Mouse (Mus musculus) neural tube, embryonic 14.5 days (tissue): Measurements from ENCODE around the gene Evi5. TPM values are rescaled to one million over a fixed set of nuclear protein-coding genes. Genes with fewer than 3 reads are reported as not detected.

Source experiments
- ATAC-seq: fragments of 200-750 bp; cut with Nextera tagmentation; 2 replicates; pipeline ENCODE4 v1.8.0; 2017; ENCODE audit warnings: low read depth, mild to moderate bottlenecking, moderate TSS enrichment, moderate library complexity
- H3K27ac ChIP-seq: fragments of 300-500 bp; sonication (generic); 2 replicates; pipeline ENCODE4 v1.5.1; 2014; ENCODE audit warnings: low read depth, mild to moderate bottlenecking, control low read depth, low read length, moderate library complexity, mixed read lengths
- H3K27me3 ChIP-seq: fragments of 300-500 bp; sonication (generic); 2 replicates; pipeline ENCODE4 v1.6.1; 2014; ENCODE audit warnings: low read length; ENCODE audit not compliant: control insufficient read depth, insufficient read depth
- H3K36me3 ChIP-seq: fragments of 300-500 bp; sonication (generic); 2 replicates; pipeline ENCODE4 v1.6.1; 2014; ENCODE audit warnings: low read length, mixed read lengths; ENCODE audit not compliant: control insufficient read depth, insufficient read depth
- H3K4me1 ChIP-seq: fragments of 300-500 bp; sonication (generic); 2 replicates; pipeline ENCODE4 v1.6.1; 2014; ENCODE audit warnings: low read length; ENCODE audit not compliant: control insufficient read depth, insufficient read depth
- H3K4me2 ChIP-seq: fragments of 300-500 bp; sonication (generic); 2 replicates; pipeline ENCODE4 v1.6.1; 2014; ENCODE audit warnings: mild to moderate bottlenecking, low read depth, low read length, control low read depth
- H3K4me3 ChIP-seq: fragments of 300-500 bp; sonication (generic); 2 replicates; pipeline ENCODE4 v1.5.1; 2014; ENCODE audit warnings: low read depth, low read length, control low read depth, mixed read lengths
- H3K9ac ChIP-seq: fragments of 300-500 bp; sonication (generic); replicated peaks from 2 replicates; pipeline ENCODE4 v1.6.1; 2014; ENCODE audit warnings: low read depth, mild to moderate bottlenecking, control low read depth, low read length, mixed read lengths
- H3K9me3 ChIP-seq: fragments of 300-500 bp; sonication (generic); 2 replicates; pipeline ENCODE4 v1.6.1; 2016; ENCODE audit warnings: low read length; ENCODE audit not compliant: control insufficient read depth
- WGBS: fragments of 180-500 bp; shearing (Covaris S2); extraction: QIAGEN DNeasy Blood & Tissue Kit; methylation state at CpG from one replicate; pipeline ENCODE4 v1.1.7; 2014; 5-methylcytosine and 5-hydroxymethylcytosine counted together
- polyA plus RNA-seq: library from polyadenylated mRNA; unstranded; fragments of >200 nt; fragmentation: Nextera tagmentation; extraction: Ambion mirVana; gene quantifications from 2 replicates; pipeline ENCODE4 v1.2.1, GENCODE M21; 2014

The Evi5 gene
- polyA plus RNA-seq, 1 experiment from 2014 or later = 59.9 TPM

DNA sequence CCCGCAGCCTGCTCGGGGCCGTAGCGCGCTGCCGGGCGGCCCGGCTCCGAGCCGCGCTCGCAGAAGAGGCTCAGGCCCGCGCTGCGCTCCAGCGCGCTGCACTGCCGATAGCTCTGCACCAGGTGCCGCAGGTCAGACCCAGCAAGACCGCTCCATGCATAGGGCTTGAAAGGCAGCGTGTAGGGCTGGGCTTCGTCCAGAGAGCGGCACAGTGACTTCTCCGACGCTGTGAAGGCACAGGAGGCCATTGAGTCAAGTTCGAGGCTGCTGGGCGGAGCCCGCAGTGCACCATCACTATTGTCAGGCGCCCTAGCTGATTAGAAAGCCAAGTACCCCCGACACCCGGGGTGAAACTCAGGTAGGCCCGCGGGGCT, 153.3 kb downstream of the Evi5 start:
- H3K4me3 ChIP-seq = peak overlapping the region; percentile 19
- no peaks in the 10 kb centered on the region for H3K36me3 ChIP-seq
- peaks cover 64% of the 10 kb centered on the region for H3K27me3 ChIP-seq
- peak overlapping the region; percentile 48 for H3K4me2 ChIP-seq
- H3K4me1 ChIP-seq = peaks cover 9% of the 10 kb centered on the region
- WGBS = under 1% methylated on average over 33 of the region's 33 CpGs
- ATAC-seq = peak; percentile 59; the same call in 1 of the 2 replicates
- H3K27ac ChIP-seq = no peak overlapping the region
- no peak overlapping the region for H3K9ac ChIP-seq
- H3K9me3 ChIP-seq = no peaks in the 10 kb centered on the region

DNA sequence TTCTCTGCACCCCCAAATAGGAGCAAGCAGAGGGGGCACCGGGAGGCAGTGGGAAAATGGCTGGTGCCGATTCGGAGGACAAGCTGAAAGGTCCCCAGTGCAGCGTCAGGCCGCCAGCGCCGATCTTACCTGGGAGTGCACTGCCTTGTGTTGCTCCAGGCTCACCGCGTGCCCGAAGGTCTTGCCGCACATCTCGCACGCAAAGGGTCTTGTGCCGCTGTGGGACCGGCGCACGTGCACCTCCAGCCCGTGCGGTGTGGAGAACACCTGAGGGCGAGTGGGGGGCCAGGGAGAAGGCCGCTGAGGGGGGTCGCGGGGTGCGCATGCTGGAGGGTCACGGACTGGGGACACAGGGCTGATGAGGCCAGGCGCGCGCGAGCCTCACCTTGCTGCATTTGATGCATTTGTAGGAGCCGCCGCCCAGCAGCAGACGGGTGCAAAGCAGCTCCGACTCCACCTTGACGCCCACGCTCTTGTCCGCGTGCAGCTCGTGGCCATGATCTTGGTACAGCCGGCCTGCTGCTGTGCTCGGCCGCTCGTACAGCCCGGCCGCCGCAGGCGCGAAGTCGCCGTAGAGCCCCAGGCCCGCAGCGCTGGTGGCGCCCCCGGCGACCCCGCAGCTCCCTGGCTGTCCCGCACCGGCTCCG, 153.8 kb downstream of the Evi5 start:
- ATAC-seq = peak; percentile 14; the same call in 1 of the 2 replicates
- Histone ChIP-seq H3K27me3 (peaks cover 64% of the 10 kb centered on the region), H3K36me3 (no peaks in the 10 kb centered on the region), H3K4me3 (peak overlapping the region; percentile 19), H3K27ac (no peak overlapping the region), H3K4me1 (peaks cover 6% of the 10 kb centered on the region), H3K9me3 (no peaks in the 10 kb centered on the region), H3K9ac (no peak overlapping the region), H3K4me2 (peak overlapping the region; percentile 48)
- WGBS = 1% methylated on average over 52 of the region's 58 CpGs

DNA sequence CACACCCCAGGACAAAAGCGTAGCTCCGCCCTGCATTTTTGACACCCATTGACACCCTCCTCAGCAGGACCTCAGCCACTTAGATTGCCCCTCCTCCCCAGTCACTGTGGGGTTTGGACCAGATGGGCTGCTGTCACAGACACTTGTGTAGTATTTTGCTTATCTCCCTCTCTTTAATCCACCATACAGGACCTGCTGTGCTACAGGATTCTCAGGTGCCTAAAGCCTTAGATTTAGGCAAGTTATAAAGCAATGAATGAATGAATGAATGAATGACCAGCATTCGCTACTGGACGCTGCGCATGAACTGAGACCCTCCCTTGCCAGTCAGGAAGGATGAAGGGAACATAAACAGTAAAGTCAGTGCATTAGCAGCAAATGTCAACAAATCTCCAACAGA, 154.4 kb downstream of the Evi5 start:
- Histone ChIP-seq H3K27ac (no peak overlapping the region), H3K4me3 (no peak overlapping the region), H3K4me2 (no peak overlapping the region), H3K9me3 (no peaks in the 10 kb centered on the region), H3K27me3 (peaks cover 62% of the 10 kb centered on the region), H3K4me1 (peaks cover 6% of the 10 kb centered on the region), H3K36me3 (no peaks in the 10 kb centered on the region), H3K9ac (no peak overlapping the region)
- no peak for ATAC-seq
- 3% methylated on average over 5 of the region's 5 CpGs for WGBS

DNA sequence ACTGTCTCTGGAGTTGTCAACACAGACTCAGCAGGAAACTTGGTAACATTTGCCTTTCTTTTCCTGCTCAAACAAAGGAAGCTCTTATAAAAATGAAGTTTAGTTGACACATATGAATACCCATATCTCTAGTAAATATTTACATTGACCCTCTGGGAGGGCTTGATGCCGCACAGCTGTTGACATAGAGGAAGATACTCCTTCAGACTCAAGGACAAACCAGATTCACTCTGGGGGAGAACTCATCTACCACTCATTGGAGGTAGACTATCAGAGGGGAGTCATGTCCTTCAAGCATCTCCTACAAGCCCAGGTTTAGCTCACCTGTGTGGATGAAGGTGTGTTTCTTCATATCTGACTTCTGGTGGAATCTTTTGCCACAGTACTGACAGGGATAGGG, 155.1 kb downstream of the Evi5 start:
- peaks cover 6% of the 10 kb centered on the region for H3K4me1 ChIP-seq

DNA sequence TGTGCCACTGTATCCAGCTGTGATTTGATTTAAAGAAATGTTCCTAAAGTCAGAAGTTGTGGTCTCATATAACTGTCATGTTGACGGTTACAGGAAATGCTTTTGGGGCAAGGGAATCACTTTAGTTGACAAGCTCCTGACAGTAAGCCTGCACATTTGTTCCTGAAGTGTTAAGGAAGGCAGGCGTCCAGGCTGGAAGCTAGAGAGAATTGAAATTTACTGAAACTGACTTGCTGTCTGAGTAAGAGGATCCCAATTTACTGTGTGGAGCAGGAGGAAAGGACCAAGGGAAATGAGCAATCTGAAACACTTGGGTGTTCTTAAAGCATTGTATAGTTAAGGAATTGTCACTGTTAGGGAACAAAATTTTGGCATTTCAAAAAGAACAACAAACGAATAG, 155.7 kb downstream of the Evi5 start:
- no peak overlapping the region for H3K4me3 ChIP-seq
- ATAC-seq = no peak
- no peak overlapping the region for H3K4me2 ChIP-seq
- H3K27me3 ChIP-seq = peaks cover 55% of the 10 kb centered on the region
- H3K36me3 ChIP-seq = no peaks in the 10 kb centered on the region
- H3K27ac ChIP-seq = no peak overlapping the region
- 17% methylated on average over 3 of the region's 3 CpGs for WGBS
- H3K4me1 ChIP-seq = peaks cover 6% of the 10 kb centered on the region
- H3K9me3 ChIP-seq = no peaks in the 10 kb centered on the region
- H3K9ac ChIP-seq = no peak overlapping the region

More for the DNA sequence above, 155.1 kb downstream of the Evi5 start:
- no peak overlapping the region for H3K27ac ChIP-seq
- H3K36me3 ChIP-seq = no peaks in the 10 kb centered on the region
- no peak overlapping the region for H3K9ac ChIP-seq
- no peaks in the 10 kb centered on the region for H3K9me3 ChIP-seq
- 21% methylated on average over 1 of the region's 1 CpGs for WGBS
- ATAC-seq = no peak
- no peak overlapping the region for H3K4me2 ChIP-seq
- H3K27me3 ChIP-seq = peaks cover 60% of the 10 kb centered on the region
- no peak overlapping the region for H3K4me3 ChIP-seq

DNA sequence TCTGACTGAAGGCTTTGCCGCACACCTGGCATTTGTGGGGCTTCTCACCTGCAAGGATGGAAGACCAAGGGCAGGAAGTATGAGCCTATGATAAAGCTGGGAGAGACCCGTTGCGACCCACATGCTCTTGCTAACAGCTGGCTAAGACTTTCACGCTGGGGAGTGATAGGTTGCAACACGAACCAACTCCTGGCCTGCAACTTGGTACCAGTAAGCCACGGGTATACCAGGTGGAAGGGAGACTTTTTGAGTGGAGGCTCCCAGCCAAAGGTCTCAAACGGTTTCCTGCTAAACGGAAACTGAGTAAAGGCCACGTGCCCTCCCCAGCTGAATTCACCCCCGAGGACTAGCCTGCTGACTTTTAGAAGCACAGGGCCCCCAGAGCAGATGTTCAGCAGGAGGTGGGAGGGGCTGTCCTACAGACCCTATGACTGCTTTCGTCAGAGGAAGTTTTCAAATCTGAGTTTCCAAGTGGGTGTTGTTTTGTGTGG, 157.0 kb downstream of the Evi5 start:
- H3K9me3 ChIP-seq = no peaks in the 10 kb centered on the region
- H3K27ac ChIP-seq = no peak overlapping the region
- ATAC-seq = no peak
- H3K36me3 ChIP-seq = no peaks in the 10 kb centered on the region
- H3K4me2 ChIP-seq = no peak overlapping the region
- peaks cover 6% of the 10 kb centered on the region for H3K4me1 ChIP-seq
- no peak overlapping the region for H3K9ac ChIP-seq
- 16% methylated on average over 11 of the region's 11 CpGs for WGBS
- H3K27me3 ChIP-seq = peaks cover 48% of the 10 kb centered on the region
- no peak overlapping the region for H3K4me3 ChIP-seq

DNA sequence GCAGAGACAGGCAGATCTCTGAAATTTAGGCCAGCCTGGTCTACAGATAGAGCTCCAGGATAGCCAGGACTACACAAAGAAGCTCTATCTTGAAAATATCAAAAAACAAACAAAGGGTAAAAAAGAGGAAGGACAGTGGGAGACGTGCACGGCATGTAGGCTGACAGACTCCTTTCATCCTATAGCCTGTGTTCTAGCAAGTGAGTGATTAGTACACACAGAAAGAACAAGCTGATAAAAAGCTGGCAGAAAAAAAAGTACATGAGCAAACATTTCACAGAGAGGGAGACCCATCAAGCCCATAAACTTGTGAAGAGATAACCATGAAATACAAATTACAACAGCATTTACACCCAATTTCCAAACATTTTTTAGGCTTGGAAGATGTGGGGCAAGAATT, 163.2 kb downstream of the Evi5 start:
- H3K9ac ChIP-seq = no peak overlapping the region
- H3K9me3 ChIP-seq = no peaks in the 10 kb centered on the region
- H3K27me3 ChIP-seq = peaks cover 9% of the 10 kb centered on the region
- H3K4me2 ChIP-seq = no peak overlapping the region
- no peaks in the 10 kb centered on the region for H3K36me3 ChIP-seq
- 69% methylated on average over 2 of the region's 2 CpGs for WGBS
- H3K4me1 ChIP-seq = no peaks in the 10 kb centered on the region
- H3K27ac ChIP-seq = no peak overlapping the region
- H3K4me3 ChIP-seq = no peak overlapping the region
- ATAC-seq = no peak

DNA sequence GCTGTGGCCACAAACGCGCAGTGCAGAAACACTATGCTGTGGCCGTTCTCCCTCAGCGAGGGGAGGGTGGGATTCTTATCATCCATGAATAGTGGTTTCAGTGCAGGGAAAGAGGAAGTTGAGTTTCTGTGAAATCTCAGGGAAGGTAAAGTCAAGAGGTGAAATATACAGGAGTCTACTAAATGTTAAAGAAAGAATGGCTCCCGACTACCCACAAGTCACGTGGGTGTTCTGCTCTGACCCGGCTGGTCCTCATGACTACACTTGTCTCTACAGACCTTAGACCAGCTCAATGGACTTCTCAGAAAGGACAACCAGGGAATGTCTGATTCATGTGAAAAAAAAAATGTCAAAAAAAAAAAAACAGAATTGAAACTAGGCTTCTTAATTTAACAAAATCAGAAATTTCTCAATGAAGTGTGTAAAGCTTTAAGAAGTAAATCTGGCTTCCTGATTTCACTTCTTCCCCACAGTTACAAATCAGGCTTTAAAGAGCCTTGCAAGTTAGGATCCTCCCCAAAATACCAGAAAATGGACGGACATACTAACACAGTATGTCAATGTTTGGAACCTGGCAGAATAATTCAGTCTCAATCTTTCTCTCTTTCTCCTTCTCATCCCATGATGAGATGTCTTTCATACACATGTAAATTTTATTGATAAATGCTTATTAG, 166.6 kb downstream of the Evi5 start:
- no peak overlapping the region for H3K4me2 ChIP-seq
- 94% methylated on average over 8 of the region's 8 CpGs for WGBS
- H3K36me3 ChIP-seq = no peaks in the 10 kb centered on the region
- no peaks in the 10 kb centered on the region for H3K9me3 ChIP-seq
- no peaks in the 10 kb centered on the region for H3K4me1 ChIP-seq
- no peak overlapping the region for H3K27ac ChIP-seq
- no peak overlapping the region for H3K9ac ChIP-seq
- H3K4me3 ChIP-seq = no peak overlapping the region
- H3K27me3 ChIP-seq = peaks cover 5% of the 10 kb centered on the region
- ATAC-seq = no peak

DNA sequence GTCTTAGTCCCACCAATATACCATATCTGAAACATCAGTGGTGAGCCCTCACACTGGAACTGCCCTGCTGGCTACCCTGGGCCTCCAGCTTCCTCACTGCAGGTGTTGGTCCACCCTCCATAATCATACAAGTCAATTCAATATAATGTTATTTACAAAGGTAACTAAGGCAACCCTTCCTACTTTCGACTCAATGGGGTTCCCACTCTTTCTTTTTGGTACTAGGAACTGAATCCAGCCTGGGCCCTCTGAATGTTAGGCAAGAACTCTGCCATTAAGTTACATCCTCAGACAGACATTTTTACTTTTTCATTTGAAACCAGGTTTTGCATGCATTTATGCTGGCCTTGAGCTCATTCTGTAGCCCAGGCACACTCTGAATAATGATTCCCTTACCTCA, 168.6 kb downstream of the Evi5 start:
- no peak overlapping the region for H3K9ac ChIP-seq
- H3K4me2 ChIP-seq = no peak overlapping the region
- no peak for ATAC-seq
- no peaks in the 10 kb centered on the region for H3K9me3 ChIP-seq
- peaks cover 1% of the 10 kb centered on the region for H3K27me3 ChIP-seq
- H3K36me3 ChIP-seq = no peaks in the 10 kb centered on the region
- no peak overlapping the region for H3K4me3 ChIP-seq
- no peak overlapping the region for H3K27ac ChIP-seq
- WGBS = 77% methylated on average over 1 of the region's 1 CpGs
- H3K4me1 ChIP-seq = no peaks in the 10 kb centered on the region
